Mouse (Mus musculus): Measurements from ENCODE around the gene St6galnac3. TPM values are rescaled to one million over a fixed set of nuclear protein-coding genes. Genes with fewer than 3 reads are reported as not detected.

Gene St6galnac3
- total and polyA plus RNA-seq, 2 experiments from 2014 or later: 6.9 to 16.6 TPM

DNA sequence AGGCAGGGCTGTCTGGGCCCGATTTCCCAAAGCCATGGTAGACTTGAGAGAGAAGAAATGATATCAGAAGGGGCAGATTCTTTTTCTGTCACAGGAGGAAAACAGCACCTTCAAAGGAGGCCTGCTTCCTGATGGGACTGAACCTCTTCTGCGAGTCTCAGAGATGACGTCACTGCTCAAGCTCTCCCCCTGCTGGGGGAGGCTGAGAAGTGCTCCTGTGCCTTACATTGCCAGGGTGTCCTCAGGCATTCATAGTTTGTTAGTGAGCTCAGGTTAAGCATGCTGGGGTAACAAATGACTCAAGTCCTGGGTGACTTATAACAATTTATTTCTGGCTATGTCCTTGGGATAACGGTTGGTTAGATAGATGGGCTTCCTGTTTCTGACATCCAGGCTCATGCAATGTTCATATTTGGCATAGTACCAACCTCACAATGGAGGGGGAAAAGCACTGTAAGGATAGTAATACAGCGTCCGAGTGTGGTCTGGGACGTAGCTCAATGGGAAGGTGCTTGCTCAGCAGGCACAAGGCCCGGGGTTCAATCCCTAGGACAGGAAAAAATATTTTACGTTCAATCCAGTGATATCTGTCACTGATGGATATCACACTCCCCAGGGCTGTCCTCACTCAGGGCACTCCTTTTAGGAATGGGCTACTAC is 474.2 kb downstream of the St6galnac3 start:
- 57% methylated on average over 9 of the region's 9 CpGs for WGBS
- ATAC-seq (peak; percentile 48; the same call in 1 of the 2 replicates), DNase-seq (peak; percentile 78)
- H3K27me3 ChIP-seq (ENCODE audit: insufficient read depth, low read length): no peaks in the 10 kb centered on the region
- H3K4me2 ChIP-seq (ENCODE audit: low read depth): no peak overlapping the region
- no peaks in the 10 kb centered on the region for H3K4me1 ChIP-seq (ENCODE audit: insufficient read depth)
- H3K36me3 ChIP-seq (ENCODE audit: insufficient read depth): no peaks in the 10 kb centered on the region
- no peak overlapping the region for H3K27ac ChIP-seq (ENCODE audit: low read depth, low read length)
- H3K9ac ChIP-seq: no peak overlapping the region
- no peak overlapping the region for H3K4me3 ChIP-seq (ENCODE audit: low read depth, low read length)
- no peaks in the 10 kb centered on the region for H3K9me3 ChIP-seq (ENCODE audit: low read length)
- peak; percentile 77 for TF ChIP-seq CTCF (IDR thresholded peaks at IDR 0.05; ENCODE audit: low read depth)

- Histone ChIP-seq H3K9ac (no peak overlapping the region), H3K4me3 (ENCODE audit: low read depth, low read length) (no peak overlapping the region), H3K27ac (ENCODE audit: low read depth, low read length) (no peak overlapping the region), H3K36me3 (ENCODE audit: insufficient read depth) (no peaks in the 10 kb centered on the region), H3K4me1 (ENCODE audit: insufficient read depth) (no peaks in the 10 kb centered on the region), H3K9me3 (ENCODE audit: low read length) (no peaks in the 10 kb centered on the region), H3K4me2 (ENCODE audit: low read depth) (no peak overlapping the region), H3K27me3 (ENCODE audit: insufficient read depth, low read length) (no peaks in the 10 kb centered on the region)
- 89% methylated on average over 2 of the region's 2 CpGs for WGBS
- no peak for DNase-seq
- TF ChIP-seq CTCF (IDR thresholded peaks at IDR 0.05; ENCODE audit: low read depth): no peak
- ATAC-seq: no peak
Measured at GRCm38 (mm10) chr3:153248866-153249265, 476.1 kb downstream of the St6galnac3 start.

DNA sequence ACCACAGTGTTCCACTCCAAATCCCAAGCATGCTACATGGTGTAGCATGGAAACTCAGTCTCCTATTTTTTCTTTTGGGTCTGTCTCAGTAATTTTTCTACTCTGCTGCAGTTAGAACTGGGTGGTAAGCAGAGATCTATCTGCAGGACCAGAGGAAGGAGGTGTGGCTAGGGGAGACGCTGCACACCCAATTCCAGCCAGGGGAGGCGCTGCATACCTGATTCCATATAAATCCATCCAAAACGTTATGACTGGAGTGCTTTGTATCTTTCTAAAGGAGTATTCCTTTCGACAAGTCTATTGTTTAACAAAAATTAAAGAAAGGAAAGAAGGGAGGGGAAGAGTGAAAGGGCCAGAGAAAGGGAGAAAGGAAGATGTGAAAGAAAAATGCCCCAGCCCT is 476.9 kb downstream of the St6galnac3 start:
- no peaks in the 10 kb centered on the region for H3K4me1 ChIP-seq (ENCODE audit: insufficient read depth)
- no peak for DNase-seq
- H3K9ac ChIP-seq: no peak overlapping the region
- ATAC-seq: no peak
- no peaks in the 10 kb centered on the region for H3K27me3 ChIP-seq (ENCODE audit: insufficient read depth, low read length)
- H3K36me3 ChIP-seq (ENCODE audit: insufficient read depth): no peaks in the 10 kb centered on the region
- H3K4me3 ChIP-seq (ENCODE audit: low read depth, low read length): no peak overlapping the region
- TF ChIP-seq CTCF (IDR thresholded peaks at IDR 0.05; ENCODE audit: low read depth): peak; percentile 45
- WGBS: 36% methylated on average over 4 of the region's 4 CpGs
- no peak overlapping the region for H3K4me2 ChIP-seq (ENCODE audit: low read depth)
- H3K9me3 ChIP-seq (ENCODE audit: low read length): no peaks in the 10 kb centered on the region
- H3K27ac ChIP-seq (ENCODE audit: low read depth, low read length): no peak overlapping the region

- TF ChIP-seq CTCF (IDR thresholded peaks at IDR 0.05; ENCODE audit: low read depth): no peak
- no peak overlapping the region for H3K4me3 ChIP-seq (ENCODE audit: low read depth, low read length)
Measured at GRCm38 (mm10) chr3:153242524-153242923, 482.4 kb downstream of the St6galnac3 start.

DNA sequence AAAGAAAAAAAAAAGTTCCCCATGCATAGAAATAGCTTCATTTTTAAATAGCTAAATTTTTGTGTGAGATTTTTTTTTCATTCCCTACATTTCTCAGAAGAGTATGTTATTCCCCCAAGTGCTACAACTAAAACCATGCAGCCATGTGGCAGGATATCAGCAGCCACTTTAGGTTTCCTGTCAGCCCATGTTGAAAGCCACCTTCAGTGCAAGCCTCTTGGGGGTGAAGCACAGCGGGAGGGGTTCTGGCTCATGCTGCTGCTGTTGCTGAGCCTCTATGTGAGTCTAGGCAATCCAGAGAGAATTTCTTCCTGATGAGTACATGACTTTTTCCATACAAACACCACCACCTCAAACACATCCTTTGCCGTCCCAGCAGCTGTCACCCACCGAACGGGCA is 483.8 kb downstream of the St6galnac3 start:
- Histone ChIP-seq H3K4me1 (ENCODE audit: insufficient read depth) (peaks cover 8% of the 10 kb centered on the region; the same call in 1 of the 2 replicates), H3K9ac (no peak overlapping the region), H3K4me2 (ENCODE audit: low read depth) (no peak overlapping the region), H3K27ac (ENCODE audit: low read depth, low read length) (no peak overlapping the region), H3K27me3 (ENCODE audit: insufficient read depth, low read length) (no peaks in the 10 kb centered on the region), H3K36me3 (ENCODE audit: insufficient read depth) (no peaks in the 10 kb centered on the region), H3K9me3 (ENCODE audit: low read length) (no peaks in the 10 kb centered on the region), H3K4me3 (ENCODE audit: low read depth, low read length) (no peak overlapping the region)
- ATAC-seq (peak; percentile 14; the same call in 1 of the 2 replicates), DNase-seq (no peak)
- WGBS: 83% methylated on average over 4 of the region's 4 CpGs
- no peak for TF ChIP-seq CTCF (IDR thresholded peaks at IDR 0.05; ENCODE audit: low read depth)

More at GRCm38 (mm10) chr3:153242524-153242923, 482.4 kb downstream of the St6galnac3 start:
- Histone ChIP-seq H3K27ac (ENCODE audit: low read depth, low read length) (no peak overlapping the region), H3K9ac (0 out of 2 replicates have a peak overlapping the region, but pooled peaks have one; percentile 22), H3K36me3 (ENCODE audit: insufficient read depth) (no peaks in the 10 kb centered on the region), H3K4me2 (ENCODE audit: low read depth) (no peak overlapping the region), H3K27me3 (ENCODE audit: insufficient read depth, low read length) (no peaks in the 10 kb centered on the region), H3K4me1 (ENCODE audit: insufficient read depth) (peaks cover 8% of the 10 kb centered on the region; the same call in 1 of the 2 replicates), H3K9me3 (ENCODE audit: low read length) (no peaks in the 10 kb centered on the region)
- ATAC-seq (no peak), DNase-seq (no peak)
- WGBS: 68% methylated on average over 5 of the region's 5 CpGs

DNA sequence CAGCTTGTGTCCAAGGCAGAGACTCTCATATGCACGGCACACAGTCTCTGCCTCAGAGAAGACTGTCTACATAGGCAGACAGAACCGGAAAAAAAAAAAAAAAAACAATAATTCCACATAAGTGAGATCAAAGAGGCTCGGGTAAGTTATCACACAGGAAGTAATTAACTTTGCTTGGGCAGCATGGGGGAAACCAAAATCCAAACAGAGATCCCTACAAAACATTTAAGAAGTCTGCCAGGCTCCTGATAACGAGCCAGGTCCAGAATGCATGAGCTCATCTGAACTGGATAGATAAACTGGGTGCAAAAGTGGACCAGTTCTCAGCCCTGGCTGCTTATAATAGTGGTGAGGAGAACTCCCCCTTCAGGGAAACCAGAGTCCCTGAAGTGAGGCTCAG is 484.6 kb downstream of the St6galnac3 start:
- 24% methylated on average over 4 of the region's 4 CpGs for WGBS
- Histone ChIP-seq H3K27me3 (ENCODE audit: insufficient read depth, low read length) (no peaks in the 10 kb centered on the region), H3K4me1 (ENCODE audit: insufficient read depth) (peaks cover 8% of the 10 kb centered on the region; the same call in 1 of the 2 replicates), H3K4me3 (ENCODE audit: low read depth, low read length) (no peak overlapping the region), H3K4me2 (ENCODE audit: low read depth) (no peak overlapping the region), H3K9ac (no peak overlapping the region), H3K36me3 (ENCODE audit: insufficient read depth) (no peaks in the 10 kb centered on the region), H3K9me3 (ENCODE audit: low read length) (no peaks in the 10 kb centered on the region), H3K27ac (ENCODE audit: low read depth, low read length) (no peak overlapping the region)
- no peak for ATAC-seq
- no peak for DNase-seq
- no peak for TF ChIP-seq CTCF (IDR thresholded peaks at IDR 0.05; ENCODE audit: low read depth)

- Histone ChIP-seq H3K4me3 (ENCODE audit: low read depth, low read length) (no peak overlapping the region), H3K9me3 (ENCODE audit: low read length) (no peaks in the 10 kb centered on the region), H3K4me1 (ENCODE audit: insufficient read depth) (peaks cover 8% of the 10 kb centered on the region; the same call in 1 of the 2 replicates), H3K36me3 (ENCODE audit: insufficient read depth) (no peaks in the 10 kb centered on the region), H3K27me3 (ENCODE audit: insufficient read depth, low read length) (no peaks in the 10 kb centered on the region), H3K4me2 (ENCODE audit: low read depth) (no peak overlapping the region), H3K27ac (ENCODE audit: low read depth, low read length) (no peak overlapping the region), H3K9ac (no peak overlapping the region)
- 80% methylated on average over 10 of the region's 10 CpGs for WGBS
- ATAC-seq (peak; percentile 17; the same call in 1 of the 2 replicates), DNase-seq (no peak)
- no peak for TF ChIP-seq CTCF (IDR thresholded peaks at IDR 0.05; ENCODE audit: low read depth)
Measured at GRCm38 (mm10) chr3:153238381-153238780, 486.6 kb downstream of the St6galnac3 start.
